Mouse (Mus musculus) limb, embryonic 11.5 days (tissue): Measurements from ENCODE around the gene Slc25a42. TPM values are rescaled to one million over a fixed set of nuclear protein-coding genes. Genes with fewer than 3 reads are reported as not detected.

Experiments used
- ATAC-seq: fragments of 200-750 bp; cut with Nextera tagmentation; 2 replicates; pipeline ENCODE4 v1.8.0; 2017; ENCODE audit warnings: low read depth; ENCODE audit not compliant: insufficient number of reproducible peaks, low FRiP score, low TSS enrichment
- DNase-seq: peaks from one replicate; pipeline ENCODE4 v3.0.0-alpha.2; 2015; ENCODE audit warnings: low spot score
- H3K27ac ChIP-seq: fragments of 300-500 bp; sonication (generic); replicated peaks from 2 replicates; pipeline ENCODE4 v1.5.1; 2014; ENCODE audit warnings: low read depth, mild to moderate bottlenecking, low read length
- H3K27me3 ChIP-seq: fragments of 300-500 bp; sonication (generic); 2 replicates; pipeline ENCODE4 v1.6.1; 2014; ENCODE audit warnings: mild to moderate bottlenecking, low read length, mixed read lengths; ENCODE audit not compliant: control insufficient read depth, insufficient read depth
- H3K36me3 ChIP-seq: fragments of 300-500 bp; sonication (generic); 2 replicates; pipeline ENCODE4 v1.6.1; 2014; ENCODE audit warnings: mild to moderate bottlenecking, low read length, moderate library complexity, mixed read lengths; ENCODE audit not compliant: control insufficient read depth, insufficient read depth
- H3K4me1 ChIP-seq: fragments of 300-500 bp; sonication (generic); 2 replicates; pipeline ENCODE4 v1.6.1; 2014; ENCODE audit warnings: low read length, mixed read lengths; ENCODE audit not compliant: control insufficient read depth, insufficient read depth
- H3K4me2 ChIP-seq: fragments of 300-500 bp; sonication (generic); 2 replicates; pipeline ENCODE4 v1.6.1; 2014; ENCODE audit warnings: low read depth, mild to moderate bottlenecking, moderate library complexity; ENCODE audit not compliant: severe bottlenecking
- H3K4me3 ChIP-seq: fragments of 300-500 bp; sonication (generic); 2 replicates; pipeline ENCODE4 v1.5.1; 2014; ENCODE audit warnings: low read depth, low read length
- H3K9ac ChIP-seq: fragments of 300-500 bp; sonication (generic); 2 replicates; pipeline ENCODE4 v1.6.1; 2014; ENCODE audit warnings: mild to moderate bottlenecking, low read length
- H3K9me3 ChIP-seq: fragments of 300-500 bp; sonication (generic); 2 replicates; pipeline ENCODE4 v1.6.1; 2016; ENCODE audit warnings: low read length; ENCODE audit not compliant: control insufficient read depth
- WGBS: fragments of 180-500 bp; shearing (Covaris S2); extraction: QIAGEN DNeasy Blood & Tissue Kit; methylation state at CpG from one replicate; pipeline ENCODE4 v1.1.7; 2014; 5-methylcytosine and 5-hydroxymethylcytosine counted together
- polyA plus RNA-seq: library from polyadenylated mRNA; unstranded; fragments of >200 nt; fragmentation: Nextera tagmentation; extraction: Ambion mirVana; gene quantifications from 2 replicates; pipeline ENCODE4 v1.2.1, GENCODE M21; 2014

The Slc25a42 gene
- polyA plus RNA-seq, 1 experiment from 2014 or later, result 2.4 TPM

DNA sequence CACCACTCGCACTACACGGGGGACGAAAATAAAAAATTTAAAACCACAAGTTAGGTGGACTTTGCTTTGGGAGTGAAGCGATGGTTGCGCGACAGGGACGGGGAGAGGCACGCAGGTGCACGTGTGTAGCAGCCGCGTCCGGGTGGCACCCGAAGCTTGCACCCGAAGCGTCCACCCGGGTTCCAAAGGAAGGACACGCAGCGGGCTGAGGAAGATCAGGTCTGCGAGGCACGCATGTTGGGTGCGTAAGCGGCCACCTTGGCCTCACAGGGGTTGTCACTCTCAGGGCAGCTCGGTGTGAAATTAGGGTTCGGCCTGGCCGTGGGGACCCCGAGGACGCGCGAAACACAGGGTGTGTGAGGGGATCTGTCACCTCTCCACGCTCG is 386 bp downstream of the Slc25a42 start:
- Histone ChIP-seq H3K4me3 (peak overlapping the region; percentile 63), H3K27ac (no peak overlapping the region), H3K27me3 (no peaks in the 10 kb centered on the region), H3K9ac (peak overlapping the region; percentile 57; the same call in 1 of the 2 replicates), H3K4me1 (0 out of 2 replicates have a peak, but pooled peaks cover 2% of the 10 kb centered on the region), H3K36me3 (no peaks in the 10 kb centered on the region), H3K9me3 (no peaks in the 10 kb centered on the region), H3K4me2 (peak overlapping the region; percentile 99)
- ATAC-seq (no peak), DNase-seq (no peak)
- WGBS, result 3% methylated on average over 31 of the region's 31 CpGs

DNA sequence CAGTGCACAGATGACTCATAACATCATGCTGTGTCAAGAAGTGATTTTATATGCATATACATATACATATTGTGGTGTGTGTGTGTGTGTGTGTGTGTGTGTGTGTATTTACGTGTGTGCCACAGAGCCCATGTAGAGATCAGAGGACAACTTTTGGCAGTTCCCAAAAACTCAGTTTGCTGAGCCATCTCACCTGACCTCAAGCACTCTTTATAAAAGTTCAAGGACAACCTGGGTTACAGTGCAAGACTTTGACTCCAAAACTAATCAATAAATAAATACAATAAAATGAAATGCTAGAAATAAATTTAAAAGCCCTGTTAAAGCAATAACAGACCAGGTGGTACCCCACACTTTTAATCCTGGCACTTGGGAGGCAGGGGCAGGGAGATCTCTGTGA is 830 bp downstream of the Slc25a42 start:
- DNase-seq (no peak), ATAC-seq (no peak)
- no peaks in the 10 kb centered on the region for H3K9me3 ChIP-seq
- no peak overlapping the region for H3K27ac ChIP-seq
- H3K9ac ChIP-seq, result no peak overlapping the region
- H3K36me3 ChIP-seq, result no peaks in the 10 kb centered on the region
- peak overlapping the region; percentile 99 for H3K4me2 ChIP-seq
- no peaks in the 10 kb centered on the region for H3K27me3 ChIP-seq
- H3K4me1 ChIP-seq, result 0 out of 2 replicates have a peak, but pooled peaks cover 2% of the 10 kb centered on the region
- 71% methylated on average over 1 of the region's 1 CpGs for WGBS
- peak overlapping the region; percentile 63 for H3K4me3 ChIP-seq

DNA sequence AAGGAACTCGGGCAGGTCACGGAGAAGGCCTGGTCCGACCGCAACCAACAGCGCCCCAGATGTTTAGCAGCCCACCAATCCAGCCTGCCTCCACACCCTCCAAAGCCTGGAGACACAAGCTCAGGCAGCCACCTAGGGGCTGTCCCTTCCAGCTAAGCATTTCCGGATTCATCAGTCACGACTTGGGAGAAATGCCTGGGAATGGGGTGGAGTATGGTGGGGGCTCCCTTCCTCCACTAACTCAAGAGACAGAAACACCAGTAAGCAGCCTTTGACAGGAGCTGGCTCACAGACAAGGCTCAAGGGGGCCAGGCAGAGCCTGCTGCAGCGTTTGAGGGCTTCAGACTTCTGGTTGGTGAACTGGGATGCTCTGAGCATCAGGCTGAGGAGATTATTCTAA is 1.6 kb downstream of the Slc25a42 start:
- no peaks in the 10 kb centered on the region for H3K9me3 ChIP-seq
- 0 out of 2 replicates have a peak, but pooled peaks cover 2% of the 10 kb centered on the region for H3K4me1 ChIP-seq
- H3K4me2 ChIP-seq, result no peak overlapping the region
- H3K9ac ChIP-seq, result no peak overlapping the region
- no peak for ATAC-seq
- no peak overlapping the region for H3K27ac ChIP-seq
- no peak overlapping the region for H3K4me3 ChIP-seq
- no peaks in the 10 kb centered on the region for H3K36me3 ChIP-seq
- peak; percentile 32 for DNase-seq
- WGBS, result 18% methylated on average over 8 of the region's 8 CpGs
- H3K27me3 ChIP-seq, result no peaks in the 10 kb centered on the region

- H3K27ac ChIP-seq, result no peak overlapping the region
- WGBS, result 8% methylated on average over 1 of the region's 1 CpGs
- ATAC-seq, result no peak
Observed at GRCm38 (mm10) chr8:70208130-70208529, 4.0 kb downstream of the Slc25a42 start.

GRCm38 (mm10) chr8:70204757-70205156 is 7.3 kb downstream of the Slc25a42 start:
- no peaks in the 10 kb centered on the region for H3K27me3 ChIP-seq

More at GRCm38 (mm10) chr8:70208130-70208529, 4.0 kb downstream of the Slc25a42 start:
- Histone ChIP-seq H3K36me3 (no peaks in the 10 kb centered on the region), H3K27me3 (no peaks in the 10 kb centered on the region), H3K9me3 (no peaks in the 10 kb centered on the region), H3K4me1 (0 out of 2 replicates have a peak, but pooled peaks cover 2% of the 10 kb centered on the region), H3K4me3 (no peak overlapping the region), H3K4me2 (no peak overlapping the region), H3K9ac (peak overlapping the region; percentile 19; the same call in 1 of the 2 replicates)
- DNase-seq, result no peak

DNA sequence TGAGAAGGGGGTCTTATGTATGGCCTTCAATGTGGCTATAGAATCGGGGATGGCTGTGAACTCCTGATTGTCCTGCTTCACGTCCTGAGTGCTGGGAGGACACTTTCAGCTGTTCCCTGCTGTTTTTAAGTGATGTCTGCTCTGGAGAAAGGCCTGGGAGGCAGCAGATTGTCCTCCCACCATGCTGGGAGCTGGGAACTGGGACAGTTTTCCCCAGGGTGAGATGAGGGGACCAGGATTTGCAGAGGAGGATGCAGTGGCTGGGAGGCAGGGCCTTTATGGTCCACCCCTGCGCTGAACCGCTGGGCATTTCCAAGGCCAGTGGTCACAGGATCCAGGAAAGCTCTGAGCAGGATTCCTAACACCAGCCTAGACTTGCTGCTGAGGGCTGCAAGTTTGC is 9.0 kb downstream of the Slc25a42 start:
- Histone ChIP-seq H3K27ac (no peak overlapping the region), H3K36me3 (no peaks in the 10 kb centered on the region), H3K9me3 (no peaks in the 10 kb centered on the region), H3K4me1 (no peaks in the 10 kb centered on the region), H3K4me2 (no peak overlapping the region), H3K27me3 (no peaks in the 10 kb centered on the region), H3K4me3 (no peak overlapping the region), H3K9ac (no peak overlapping the region)
- DNase-seq, result no peak
- WGBS, result 73% methylated on average over 4 of the region's 4 CpGs
- no peak for ATAC-seq

More at GRCm38 (mm10) chr8:70204757-70205156, 7.3 kb downstream of the Slc25a42 start:
- WGBS, result 67% methylated on average over 1 of the region's 1 CpGs
- no peaks in the 10 kb centered on the region for H3K4me1 ChIP-seq
- DNase-seq (no peak), ATAC-seq (no peak)
- no peak overlapping the region for H3K9ac ChIP-seq
- no peak overlapping the region for H3K4me2 ChIP-seq
- H3K9me3 ChIP-seq, result no peaks in the 10 kb centered on the region
- no peaks in the 10 kb centered on the region for H3K36me3 ChIP-seq
- H3K27ac ChIP-seq, result no peak overlapping the region
- no peak overlapping the region for H3K4me3 ChIP-seq

- no peak for ATAC-seq
- Histone ChIP-seq H3K4me2 (no peak overlapping the region), H3K9me3 (no peaks in the 10 kb centered on the region), H3K9ac (no peak overlapping the region), H3K4me3 (no peak overlapping the region), H3K27ac (no peak overlapping the region), H3K36me3 (no peaks in the 10 kb centered on the region), H3K27me3 (no peaks in the 10 kb centered on the region), H3K4me1 (no peaks in the 10 kb centered on the region)
- 78% methylated on average over 3 of the region's 3 CpGs for WGBS
- no peak for DNase-seq
Observed at GRCm38 (mm10) chr8:70201417-70201816, 10.7 kb downstream of the Slc25a42 start.

- Histone ChIP-seq H3K27ac (no peak overlapping the region), H3K9me3 (no peaks in the 10 kb centered on the region), H3K9ac (no peak overlapping the region), H3K27me3 (no peaks in the 10 kb centered on the region), H3K4me3 (no peak overlapping the region), H3K4me2 (no peak overlapping the region), H3K4me1 (no peaks in the 10 kb centered on the region), H3K36me3 (no peaks in the 10 kb centered on the region)
- WGBS, result 84% methylated on average over 5 of the region's 5 CpGs
- DNase-seq (no peak), ATAC-seq (no peak)
Observed at GRCm38 (mm10) chr8:70200098-70200681, 11.9 kb downstream of the Slc25a42 start.

DNA sequence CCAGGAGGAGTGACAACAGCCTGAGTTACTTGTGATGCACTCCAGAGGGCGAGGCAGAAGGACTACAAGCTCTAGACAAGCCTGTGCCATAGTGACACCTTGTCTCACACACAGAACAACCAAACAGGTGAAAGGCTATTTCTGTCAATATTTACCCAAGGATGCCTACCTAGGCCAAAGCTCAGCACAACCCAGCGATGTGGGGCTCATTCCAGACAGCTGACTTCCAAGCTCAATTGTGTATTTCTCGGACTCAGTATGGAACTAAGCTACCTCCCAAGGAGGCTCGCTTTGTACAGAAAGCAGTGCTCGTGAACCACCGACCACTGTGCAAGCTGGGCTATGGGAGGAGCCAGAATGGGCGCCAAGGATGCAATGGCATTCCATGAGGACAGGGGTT is 14.5 kb downstream of the Slc25a42 start:
- H3K27ac ChIP-seq, result no peak overlapping the region
- ATAC-seq (no peak), DNase-seq (no peak)
- no peaks in the 10 kb centered on the region for H3K36me3 ChIP-seq
- no peak overlapping the region for H3K4me3 ChIP-seq
- H3K4me1 ChIP-seq, result no peaks in the 10 kb centered on the region
- WGBS, result 62% methylated on average over 7 of the region's 7 CpGs
- H3K9me3 ChIP-seq, result no peaks in the 10 kb centered on the region
- H3K4me2 ChIP-seq, result no peak overlapping the region
- no peaks in the 10 kb centered on the region for H3K27me3 ChIP-seq
- no peak overlapping the region for H3K9ac ChIP-seq
